Comparison of ENCODE assay signal across 24 mouse cellular contexts in the genomic region with DNA sequence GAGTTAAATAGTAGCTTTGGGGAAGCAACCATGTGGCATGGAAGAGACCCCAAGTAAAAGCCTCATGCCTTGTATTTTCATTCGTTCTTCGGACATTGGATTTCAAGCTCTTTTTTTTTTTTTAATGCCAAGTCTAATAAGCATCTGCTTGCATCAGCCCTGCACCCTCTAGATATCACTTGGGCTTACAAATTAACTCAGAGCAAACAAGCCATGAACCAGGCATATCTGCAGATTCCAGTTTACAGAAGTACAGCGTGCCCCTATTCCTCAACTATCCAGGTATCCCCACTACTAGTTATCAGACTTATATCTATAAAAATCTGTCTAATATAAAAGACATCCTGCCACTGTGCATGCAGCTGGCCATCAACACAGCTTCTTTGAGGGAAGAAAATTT. TPM values are rescaled to one million over a fixed set of nuclear protein-coding genes. Genes with fewer than 3 reads are reported as not detected.
"Had no signal": no experiment of that assay in that cellular context is flagged by ENCODE, and none has a peak within 500 bp of the region (broad histone marks: within the 10 kb centered on the region; RNA-seq: fewer than 3 reads in every experiment).

No protein-coding gene starts in this region.

- H3K27ac ChIP-seq: lung, embryonic 15.5 days; macrophage; midbrain, embryonic 13.5 days; midbrain, embryonic 15.5 days; neural tube, embryonic 12.5 days; stomach, postnatal 0 days had no signal

- H3K9me3 ChIP-seq: lung, embryonic 15.5 days; midbrain, embryonic 13.5 days; midbrain, embryonic 15.5 days; neural tube, embryonic 12.5 days; stomach, embryonic 15.5 days had no signal

- H3K4me1 ChIP-seq: lung, embryonic 15.5 days; midbrain, embryonic 13.5 days; midbrain, embryonic 15.5 days; neural tube, embryonic 12.5 days had no signal

- H3K4me3 ChIP-seq: lung, embryonic 15.5 days; megakaryocyte, embryonic 14.5 days; midbrain, embryonic 13.5 days; midbrain, embryonic 15.5 days; neural tube, embryonic 12.5 days; stomach, embryonic 15.5 days had no signal

- H3K4me2 ChIP-seq: lung, embryonic 15.5 days; midbrain, embryonic 11.5 days; midbrain, embryonic 13.5 days; midbrain, embryonic 15.5 days; neural tube, embryonic 12.5 days; stomach, embryonic 15.5 days had no signal

- H3K9ac ChIP-seq: liver, postnatal 0 days; lung, embryonic 15.5 days; midbrain, embryonic 13.5 days; midbrain, embryonic 15.5 days; neural tube, embryonic 12.5 days; stomach, embryonic 15.5 days had no signal

- H3K27me3 ChIP-seq: lung, embryonic 15.5 days; midbrain, embryonic 15.5 days; neural tube, embryonic 12.5 days; stomach, embryonic 15.5 days had no signal

- ATAC-seq: liver, postnatal 0 days; lung, postnatal 0 days; midbrain, embryonic 13.5 days; midbrain, embryonic 15.5 days had no signal

- H3K36me3 ChIP-seq: lung, embryonic 15.5 days; midbrain, embryonic 13.5 days; midbrain, embryonic 15.5 days; neural tube, embryonic 12.5 days; stomach, embryonic 15.5 days had no signal

- DNase-seq: liver, postnatal 0 days; lung, adult 2 months; lung, postnatal 14 days; lung, postnatal 36 days; right cerebral cortex, postnatal 14 days; spleen, adult 18-20 months; thymus, adult 2 months; thymus, postnatal 25 days; thymus, postnatal 4 days had no signal

RNA-seq across cellular contexts. Expression of a gene that starts 3.0 kb away (rescaled TPM):
- total RNA-seq: megakaryocyte progenitor cell, adult 5-6 weeks; midbrain, postnatal 0 days; monocyte, adult 5-6 weeks; neutrophil, adult 5-6 weeks had no signal
- polyA plus RNA-seq: macrophage; midbrain, embryonic 11.5 days; midbrain, embryonic 13.5 days; midbrain, postnatal 0 days; neural tube, embryonic 12.5 days; neural tube, embryonic 14.5 days had no signal

RNA-seq across cellular contexts. Expression of a gene that starts 14.2 kb away (rescaled TPM):
- total RNA-seq: monocyte, adult 5-6 weeks; neutrophil, adult 5-6 weeks had no signal

RNA-seq across cellular contexts. Expression of a gene that starts 28.5 kb away (rescaled TPM):
- total RNA-seq: monocyte, adult 5-6 weeks; neutrophil, adult 5-6 weeks had no signal
- polyA plus RNA-seq: macrophage had no signal

RNA-seq across cellular contexts. Expression of a gene that starts 40.5 kb away (rescaled TPM):
- total RNA-seq: monocyte, adult 5-6 weeks; neutrophil, adult 5-6 weeks had no signal
